Mouse (Mus musculus): ENCODE measurements around the gene Cklf.
A peak's percentile ranks its signal among the peaks of the same experiment; 100 is the strongest.
"Not testable (repeated sequence)": the region's sequence is repeated elsewhere in the genome, so short reads cannot be mapped to it uniquely, and the experiment has no call there.

Cklf gene

DNA sequence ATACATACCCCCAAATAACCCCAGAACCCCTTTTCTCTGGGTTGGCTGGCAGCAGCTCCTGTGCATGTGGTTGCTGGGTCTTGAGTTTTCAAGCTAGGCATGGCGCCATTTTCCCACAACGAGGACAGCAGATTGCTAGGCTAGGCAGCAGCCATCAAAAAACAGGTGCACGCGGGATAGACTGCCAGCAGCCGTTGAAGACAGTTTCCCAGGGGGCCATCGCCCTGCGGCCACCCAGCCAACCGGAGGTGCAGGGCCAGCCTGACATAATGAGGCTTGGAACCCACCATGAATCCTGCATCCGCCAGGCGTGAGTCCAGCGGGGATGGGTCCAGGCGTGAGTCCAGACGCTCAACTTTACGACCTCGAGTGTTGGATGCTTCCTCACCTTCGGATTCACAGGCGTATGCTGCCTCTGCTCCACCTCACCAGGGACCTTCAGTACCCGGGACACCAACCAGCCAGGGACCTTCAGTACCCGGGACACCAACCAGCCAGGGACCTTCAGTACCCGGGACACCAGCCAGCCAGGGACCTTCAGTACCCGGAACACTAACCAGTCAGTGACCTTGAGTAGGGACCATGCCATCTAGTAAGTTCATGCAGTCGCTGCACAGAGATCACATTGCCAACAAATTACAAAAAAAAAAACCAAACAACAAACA is 13.7 kb downstream of the Cklf start:
- not testable (repeated sequence) for DNase-seq (ENCODE audit: low spot score)

DNA sequence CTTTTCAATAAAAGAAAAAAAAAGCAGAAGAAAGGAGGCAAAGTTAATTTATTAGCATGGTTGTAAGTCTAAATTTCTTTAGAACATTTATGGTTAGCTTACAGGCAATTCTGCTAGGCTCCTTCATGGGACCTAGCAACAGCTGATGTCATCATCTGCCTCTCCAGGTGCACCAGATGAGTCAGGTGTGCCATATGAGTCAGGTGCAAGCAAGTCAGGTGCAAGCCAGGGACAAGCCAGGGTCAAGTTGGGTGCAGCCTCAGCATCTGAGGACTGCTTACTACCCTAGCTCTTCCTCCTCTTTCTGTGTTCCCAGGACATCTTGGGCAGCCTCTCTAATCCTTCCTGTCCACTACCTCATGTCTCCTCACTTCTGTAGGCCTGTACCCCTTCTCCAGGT is 17.7 kb downstream of the Cklf start:
- no peak for DNase-seq (ENCODE audit: low spot score)

DNA sequence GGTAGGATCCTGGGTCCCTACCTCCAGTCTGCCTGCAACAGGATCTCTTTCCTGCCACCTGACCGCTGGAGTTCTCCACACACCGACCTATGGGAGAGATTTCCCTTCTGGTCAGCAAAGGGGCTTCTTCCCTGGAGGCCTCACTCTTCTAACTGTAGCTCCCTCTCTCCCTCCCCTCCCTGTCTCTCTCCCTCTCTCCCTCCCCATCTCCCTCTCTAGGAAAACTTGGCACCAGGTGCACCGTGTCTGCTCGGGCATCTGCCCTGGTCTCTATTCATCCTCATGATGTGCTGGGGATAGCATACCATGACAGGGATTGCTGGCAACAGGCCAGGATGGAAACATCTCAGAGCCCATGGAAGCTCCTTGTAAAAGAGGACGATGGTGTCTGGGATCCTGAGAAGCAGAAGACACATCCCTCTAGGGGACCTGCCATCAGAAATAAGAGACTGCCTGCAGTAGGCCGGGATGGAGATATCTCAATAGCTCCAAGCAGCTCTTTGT is 18.3 kb downstream of the Cklf start:
- no peak for DNase-seq (ENCODE audit: low spot score)

DNA sequence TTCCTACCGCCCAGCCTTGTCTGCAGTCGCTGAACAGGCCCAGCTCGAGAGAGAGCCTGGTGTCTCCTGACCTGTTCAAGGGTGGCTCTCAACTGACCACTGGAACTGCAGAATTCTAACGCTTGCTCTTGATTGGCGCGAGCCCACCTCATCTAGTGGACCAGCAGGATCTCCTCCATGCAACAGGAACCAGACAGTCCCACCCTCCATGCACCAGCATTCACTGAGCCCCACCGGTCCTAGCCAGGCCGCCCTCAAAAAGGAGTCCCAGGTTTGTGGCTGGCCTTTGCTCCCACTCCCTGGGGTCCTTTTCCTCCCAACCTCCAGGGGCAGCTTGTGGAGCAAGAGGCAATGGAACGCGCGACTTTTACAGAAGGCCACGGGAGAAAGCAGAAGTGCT is 42.4 kb downstream of the Cklf start, which contains the start of gene Cmtm2a:
Cmtm2a (minus strand) TSS at position 101 of the 400 bp plus-strand sequence.
- DNase-seq (ENCODE audit: low spot score): not testable (repeated sequence)

DNA sequence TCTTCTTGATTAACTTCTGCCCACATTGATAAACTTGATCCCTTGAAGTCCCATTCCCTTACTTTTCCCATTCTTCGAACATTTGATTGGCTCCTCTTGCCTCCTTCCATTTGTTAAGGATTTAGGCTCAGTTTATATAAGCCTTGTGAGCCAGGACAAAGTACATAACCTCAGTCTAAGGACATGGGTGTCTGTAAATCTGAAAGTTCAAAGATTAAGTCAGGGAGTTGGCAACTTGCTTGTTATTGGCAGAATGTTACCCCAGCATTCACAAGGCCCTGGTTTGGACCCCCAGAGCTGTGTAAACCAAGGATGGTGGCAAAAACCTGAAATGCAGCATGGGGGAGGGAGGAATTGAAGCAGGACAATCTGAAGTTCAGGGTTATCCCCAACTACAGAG is 43.7 kb downstream of the Cklf start:
- no peak for DNase-seq (ENCODE audit: low spot score)

DNA sequence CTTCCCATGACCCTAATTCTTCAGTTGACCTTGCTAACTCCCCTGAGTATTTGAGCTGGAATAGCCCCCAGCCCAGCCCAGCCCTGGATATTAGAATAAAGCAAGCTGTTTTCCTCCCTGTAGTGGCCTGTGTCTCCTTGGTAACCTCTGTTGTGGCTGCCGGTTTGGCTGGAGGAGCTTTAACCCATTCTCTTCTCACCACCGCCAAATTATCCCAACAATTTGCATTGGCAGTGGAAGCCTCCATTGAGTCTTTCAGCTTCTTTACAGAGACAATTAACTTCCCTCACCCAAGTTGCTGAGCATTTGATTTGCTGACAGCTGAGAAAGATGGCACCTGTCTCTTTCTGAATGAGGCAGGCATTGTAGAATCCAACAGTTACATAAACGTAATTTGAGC is 50.9 kb downstream of the Cklf start:
- peak; percentile 72 for DNase-seq (ENCODE audit: low spot score)

DNA sequence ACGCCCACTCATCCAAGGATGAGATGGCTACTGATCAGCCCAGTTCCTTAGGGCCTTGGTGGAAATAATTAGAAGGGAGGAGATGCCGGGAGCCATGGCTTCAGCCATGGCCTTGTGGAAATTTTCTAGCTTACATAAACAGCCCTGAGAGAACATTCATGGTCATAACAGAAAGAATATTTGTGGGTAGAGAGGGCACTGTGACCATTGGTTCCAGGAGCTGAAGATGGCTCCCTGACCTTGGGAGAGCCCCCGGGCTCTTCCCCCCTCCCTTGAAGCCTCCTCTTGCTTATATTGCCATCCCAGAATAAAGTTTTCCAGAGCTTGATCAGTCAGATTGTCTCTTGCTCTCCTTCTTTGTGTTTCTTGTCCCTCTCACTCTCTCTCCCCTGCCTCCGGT is 51.9 kb downstream of the Cklf start:
- DNase-seq (ENCODE audit: low spot score): not testable (repeated sequence)

DNA sequence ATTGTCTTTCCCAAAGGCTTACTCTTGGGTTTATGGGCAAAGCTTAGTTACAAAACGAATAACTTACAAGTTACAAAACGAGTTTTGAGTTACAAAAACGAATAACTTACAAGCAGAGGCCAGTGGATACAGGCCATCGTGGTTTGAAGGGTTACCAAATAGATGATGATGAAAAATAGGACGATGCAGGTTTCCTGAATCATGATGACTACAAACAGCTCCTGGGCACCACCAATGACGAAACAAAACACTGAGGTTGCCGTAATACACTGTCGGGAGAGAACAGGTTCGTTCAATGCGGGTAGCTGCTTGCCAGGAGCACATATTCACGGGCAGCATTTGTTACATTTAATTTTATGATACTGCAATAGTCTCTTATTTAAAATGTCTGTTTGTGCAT is 54.3 kb downstream of the Cklf start:
- no peak for DNase-seq (ENCODE audit: low spot score)

DNA sequence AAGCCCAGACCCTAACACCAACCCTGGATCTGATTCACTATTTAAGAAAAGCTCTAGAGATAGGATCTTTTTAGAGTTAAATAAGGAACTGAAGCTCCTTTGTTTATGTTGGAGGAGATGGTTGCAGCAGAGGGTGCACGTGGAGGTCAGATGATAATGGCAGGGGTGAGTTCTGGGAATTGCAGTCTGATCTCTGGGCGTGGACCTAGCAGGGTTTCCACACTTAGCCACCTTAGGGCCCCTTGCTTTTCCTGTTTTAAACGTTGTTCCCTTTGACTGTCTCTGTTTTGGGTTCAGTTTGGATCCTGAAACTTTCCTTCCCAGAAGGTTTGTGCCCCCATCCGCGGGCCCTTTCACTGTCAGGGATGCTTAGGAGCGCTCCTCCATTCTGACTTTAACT is 57.7 kb downstream of the Cklf start:
- DNase-seq (ENCODE audit: low spot score): not testable (repeated sequence)

DNA sequence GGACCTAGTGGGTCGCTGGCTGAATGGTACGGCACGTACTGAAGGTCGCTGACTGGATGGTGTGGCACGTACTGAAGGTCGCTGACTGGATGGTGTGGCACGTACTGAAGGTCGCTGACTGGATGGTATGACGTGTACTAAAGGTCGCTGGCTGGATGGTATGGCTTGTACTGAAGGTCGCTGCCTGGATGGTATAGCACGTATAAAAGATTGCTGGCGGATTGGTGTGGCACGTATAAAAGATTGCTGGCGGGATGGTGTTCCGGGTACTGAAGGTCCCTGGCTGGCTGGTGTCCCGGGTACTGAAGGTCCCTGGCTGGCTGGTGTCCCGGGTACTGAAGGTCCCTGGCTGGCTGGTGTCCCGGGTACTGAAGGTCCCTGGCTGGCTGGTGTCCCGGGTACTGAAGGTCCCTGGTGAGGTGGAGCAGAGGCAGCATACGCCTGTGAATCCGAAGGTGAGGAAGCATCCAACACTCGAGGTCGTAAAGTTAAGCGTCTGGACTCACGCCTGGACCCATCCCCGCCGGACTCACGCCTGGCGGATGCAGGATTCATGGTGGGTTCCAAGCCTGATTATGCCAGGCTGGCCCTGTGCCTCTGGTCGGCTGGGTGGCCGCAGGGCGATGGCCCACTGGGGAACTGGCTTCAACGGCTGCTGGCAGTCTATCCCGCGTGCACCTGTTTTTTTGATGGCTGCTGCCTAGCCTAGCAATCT is 58.9 kb downstream of the Cklf start, which contains the start of the genes Gm45711 and Cmtm1:
Gm45711 (minus strand) TSS at position 641 of the 715 bp plus-strand sequence.
Cmtm1 (minus strand) TSS at position 705 of the 715 bp plus-strand sequence.
- DNase-seq (ENCODE audit: low spot score): not testable (repeated sequence)

DNA sequence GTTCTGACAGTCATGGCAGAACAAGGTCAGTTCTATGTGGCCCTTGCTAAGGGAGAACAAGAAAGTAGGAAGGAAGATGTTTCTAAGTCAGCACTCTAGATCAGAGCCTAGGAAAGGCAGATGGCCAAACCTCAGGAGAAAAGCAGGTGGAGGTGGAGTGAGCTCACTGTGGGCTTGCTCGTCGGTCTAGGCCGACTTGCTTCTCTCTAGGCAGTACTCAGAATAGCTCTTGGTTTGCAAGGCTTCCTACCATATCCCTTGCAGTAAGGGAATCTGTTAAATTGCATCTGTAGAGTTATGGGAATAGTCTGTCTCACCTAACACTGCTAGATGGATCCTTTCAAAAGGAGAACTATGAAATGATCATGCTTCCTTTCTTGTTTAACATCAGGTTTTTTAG is 61.4 kb downstream of the Cklf start:
- not testable (repeated sequence) for DNase-seq (ENCODE audit: low spot score)

DNA sequence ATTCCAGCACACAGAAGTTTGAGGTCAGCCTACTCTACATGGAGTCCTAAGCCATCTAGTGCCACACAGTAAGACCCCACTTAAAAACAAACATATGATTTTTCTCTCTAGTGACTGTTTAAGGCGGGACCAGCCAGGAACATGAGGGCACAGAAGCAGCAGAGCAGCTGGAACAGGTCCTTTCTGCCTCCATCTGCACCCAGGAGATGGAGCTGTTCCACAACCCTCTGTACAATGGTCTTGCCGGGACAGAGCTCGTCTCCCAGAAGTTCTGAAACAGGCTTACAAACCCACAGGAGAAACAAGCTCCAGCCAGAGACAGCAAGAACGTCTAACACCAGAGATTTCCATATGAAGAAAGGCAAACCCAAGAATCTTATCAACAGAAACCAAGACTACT is 62.6 kb downstream of the Cklf start:
- DNase-seq (ENCODE audit: low spot score): no peak
